ENCODE assay signal across 8 mouse cellular contexts in the genomic region with DNA sequence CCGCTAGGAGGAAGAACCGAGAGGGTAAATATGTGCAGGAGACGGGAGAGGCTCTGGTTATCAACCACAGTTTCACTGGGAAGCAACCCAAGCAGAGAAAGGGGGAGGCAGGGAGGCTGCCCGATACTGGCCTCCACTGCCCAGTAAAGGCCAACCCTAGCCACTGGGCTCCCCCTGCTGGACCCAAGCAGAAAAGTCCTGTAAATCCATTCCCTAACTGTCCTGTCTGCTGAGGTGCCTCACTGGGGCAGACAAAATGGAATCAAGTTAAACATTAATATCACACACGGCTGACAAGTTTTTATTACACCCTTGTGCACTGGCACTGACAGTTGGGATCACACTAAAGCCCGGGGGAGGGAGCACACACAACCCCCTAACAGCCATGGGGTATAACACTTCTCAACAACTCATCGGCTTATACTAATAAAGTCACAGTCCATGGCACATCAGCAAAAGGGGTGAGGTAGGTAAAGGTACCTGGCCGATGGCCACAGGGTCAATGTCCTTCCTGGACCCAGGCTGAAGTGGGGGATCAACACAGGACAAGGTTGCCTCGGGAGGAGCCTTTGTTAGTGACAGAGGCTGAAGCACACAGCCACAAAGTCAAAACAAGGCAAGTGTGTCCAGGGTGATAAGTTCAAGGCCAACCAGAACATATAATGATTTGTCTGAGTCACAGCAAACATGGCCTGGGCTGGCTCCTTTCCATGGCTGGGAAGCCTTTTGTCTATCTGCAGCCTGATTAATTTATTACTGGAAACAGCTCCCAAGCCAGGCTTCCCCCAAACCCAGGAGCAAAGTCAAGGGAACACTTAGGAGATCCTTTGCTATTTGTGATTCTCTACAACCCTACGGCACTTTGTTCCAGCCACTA. TPM values are rescaled to one million over a fixed set of nuclear protein-coding genes. Genes with fewer than 3 reads are reported as not detected.
DNase-seq lines count a peak whose midpoint lies in the region; ATAC-seq lines count a peak whose summit lies in the region.

No protein-coding gene starts in this region.

- H3K27ac ChIP-seq in forebrain, embryonic 14.5 days (ENCODE audit: low read depth, low read length) = no peak overlapping the region
- peak overlapping the region; percentile 60; the same call in 1 of the 2 replicates for H3K27ac ChIP-seq in lung, embryonic 16.5 days (ENCODE audit: low read length)

- intact Hi-C loops in left cerebral cortex, postnatal 10 days (cut with DNase I) = no loop called here

- no peak overlapping the region for H3K4me2 ChIP-seq in forebrain, embryonic 14.5 days (ENCODE audit: low read length)
- no peak overlapping the region for H3K4me2 ChIP-seq in lung, embryonic 16.5 days (ENCODE audit: low read depth, low read length)

- H3K4me3 ChIP-seq in forebrain, embryonic 14.5 days (ENCODE audit: low read depth, low read length) = no peak overlapping the region
- no peak overlapping the region for H3K4me3 ChIP-seq in lung, embryonic 16.5 days (ENCODE audit: low read length)

- no peaks in the 10 kb centered on the region for H3K9me3 ChIP-seq in forebrain, embryonic 14.5 days (replicated peaks; ENCODE audit: control insufficient read depth, low read length)
- H3K9me3 ChIP-seq in lung, embryonic 16.5 days (ENCODE audit: control insufficient read depth, low read length) = no peaks in the 10 kb centered on the region

- no peak overlapping the region for H3K9ac ChIP-seq in forebrain, embryonic 14.5 days (ENCODE audit: low read length)
- H3K9ac ChIP-seq in lung, embryonic 16.5 days (ENCODE audit: low read length) = no peak overlapping the region

- WGBS in forebrain, embryonic 14.5 days = 53% methylated on average over 10 of the region's 10 CpGs
- 42% methylated on average over 10 of the region's 10 CpGs for WGBS in lung, embryonic 16.5 days

- DNase-seq in left cerebral cortex, adult 18-20 months (ENCODE audit: low spot score in 2 of 2) = peak; percentile 24 to 27
- no peak for DNase-seq in left cerebral cortex, postnatal 10 days (ENCODE audit: extremely low spot score in 1 of 2, low spot score in 2 of 2)
- DNase-seq in adrenal gland, adult 2 months = peak; percentile 88
- peak; percentile 27 for DNase-seq in forebrain, embryonic 14.5 days (ENCODE audit: low spot score)
- peak; percentile 87 for DNase-seq in kidney, adult 18-20 months
- DNase-seq in splenic B cell, adult 2 months (ENCODE audit: low read depth, low spot score) = peak; percentile 56
- DNase-seq in MN1 (ENCODE audit: low spot score) = no peak

- H3K4me1 ChIP-seq in forebrain, embryonic 14.5 days (ENCODE audit: control insufficient read depth, insufficient read depth, low read length) = no peaks in the 10 kb centered on the region
- peaks cover 11% of the 10 kb centered on the region; the same call in 1 of the 2 replicates for H3K4me1 ChIP-seq in lung, embryonic 16.5 days (replicated peaks; ENCODE audit: control insufficient read depth, insufficient read depth, low read length)

- H3K27me3 ChIP-seq in forebrain, embryonic 14.5 days (replicated peaks; ENCODE audit: control insufficient read depth, insufficient read depth, low read length) = no peaks in the 10 kb centered on the region
- no peaks in the 10 kb centered on the region for H3K27me3 ChIP-seq in lung, embryonic 16.5 days (ENCODE audit: control insufficient read depth, insufficient read depth, low read depth, low read length)
- H3K27me3 ChIP-seq in splenic B cell, adult 2 months (ENCODE audit: control insufficient read depth, insufficient read depth, low read length, poor library complexity, severe bottlenecking) = no peaks in the 10 kb centered on the region; the same call in 1 of the 2 replicates

- no peaks in the 10 kb centered on the region for H3K36me3 ChIP-seq in forebrain, embryonic 14.5 days (ENCODE audit: control insufficient read depth, insufficient read depth, low read length)
- H3K36me3 ChIP-seq in lung, embryonic 16.5 days (ENCODE audit: control insufficient read depth, insufficient read depth, low read length) = no peaks in the 10 kb centered on the region
- no peaks in the 10 kb centered on the region for H3K36me3 ChIP-seq in splenic B cell, adult 2 months (ENCODE audit: control insufficient read depth, insufficient read depth, low read length, poor library complexity, severe bottlenecking)

- ATAC-seq in forebrain, embryonic 14.5 days = no peak
- ATAC-seq in lung, embryonic 16.5 days (ENCODE audit: low read depth) = peak; percentile 45

RNA-seq across cellular contexts. Expression of gene Pnpo, which starts 6.0 kb away (rescaled TPM):
- total RNA-seq in left cerebral cortex, adult 18-20 months (2021) = 10 to 100 TPM; 41.9 TPM
- total RNA-seq in left cerebral cortex, postnatal 10 days (2021) = 10 to 100 TPM; 30.9 to 32.6 TPM
- total RNA-seq in adrenal gland, adult 2 months (2021) = 10 to 100 TPM; 29.3 to 37.4 TPM
- 43.0 and 52.9 TPM in 2 replicates for polyA plus RNA-seq in adrenal gland, adult 2 months (2012; rRNA removed)
- polyA plus RNA-seq in forebrain, embryonic 14.5 days (2014; fragmentation: Nextera tagmentation; extraction: Ambion mirVana) = 19.0 and 21.9 TPM in 2 replicates
- polyA plus RNA-seq in lung, embryonic 16.5 days (2015; fragmentation: Nextera tagmentation; extraction: Ambion mirVana) = 28.1 and 35.4 TPM in 2 replicates

RNA-seq across cellular contexts. Expression of gene Prr15l, which starts 9.9 kb away (rescaled TPM):
- not detected for total RNA-seq in left cerebral cortex, adult 18-20 months (2021)
- total RNA-seq in left cerebral cortex, postnatal 10 days (2021) = not detected
- under 1 TPM; 0.52 to 0.66 TPM for total RNA-seq in adrenal gland, adult 2 months (2021)
- not detected in 2 replicates for polyA plus RNA-seq in adrenal gland, adult 2 months (2012; rRNA removed)
- polyA plus RNA-seq in forebrain, embryonic 14.5 days (2014; fragmentation: Nextera tagmentation; extraction: Ambion mirVana) = 0.09 TPM in 1 of 2 replicates, not detected in the other
- 50.5 and 60.2 TPM in 2 replicates for polyA plus RNA-seq in lung, embryonic 16.5 days (2015; fragmentation: Nextera tagmentation; extraction: Ambion mirVana)

RNA-seq across cellular contexts. Expression of gene Cdk5rap3, which starts 21.5 kb away (rescaled TPM):
- 10 to 100 TPM; 27.5 to 31.8 TPM for total RNA-seq in left cerebral cortex, adult 18-20 months (2021)
- 10 to 100 TPM; 50.5 to 52.5 TPM for total RNA-seq in left cerebral cortex, postnatal 10 days (2021)
- 10 to 100 TPM; 39.8 to 52.9 TPM for total RNA-seq in adrenal gland, adult 2 months (2021)
- polyA plus RNA-seq in adrenal gland, adult 2 months (2012; rRNA removed) = 32.8 and 35.4 TPM in 2 replicates
- polyA plus RNA-seq in forebrain, embryonic 14.5 days (2014; fragmentation: Nextera tagmentation; extraction: Ambion mirVana) = 91.2 and 98.4 TPM in 2 replicates
- polyA plus RNA-seq in lung, embryonic 16.5 days (2015; fragmentation: Nextera tagmentation; extraction: Ambion mirVana) = 67.5 and 70.6 TPM in 2 replicates

RNA-seq across cellular contexts. Expression of gene Sp2, which starts 45.0 kb away (rescaled TPM):
- total RNA-seq in left cerebral cortex, adult 18-20 months (2021) = 10 to 100 TPM; 11.4 to 11.9 TPM
- 10 to 100 TPM in 1 of 2 experiments, 1 to 10 TPM in 1; 9.9 to 10.7 TPM for total RNA-seq in left cerebral cortex, postnatal 10 days (2021)
- total RNA-seq in adrenal gland, adult 2 months (2021) = 10 to 100 TPM; 15.4 to 18.6 TPM
- 15.2 and 19.3 TPM in 2 replicates for polyA plus RNA-seq in adrenal gland, adult 2 months (2012; rRNA removed)
- polyA plus RNA-seq in forebrain, embryonic 14.5 days (2014; fragmentation: Nextera tagmentation; extraction: Ambion mirVana) = 14.3 and 14.6 TPM in 2 replicates
- polyA plus RNA-seq in lung, embryonic 16.5 days (2015; fragmentation: Nextera tagmentation; extraction: Ambion mirVana) = 18.5 and 22.2 TPM in 2 replicates

Comparison
In these comparisons a context has a peak if more than half of its experiments do, and no peak if none do; other contexts are left out.
1. DNase-seq: peak in left cerebral cortex, adult 18-20 months (2 of 2), adrenal gland, adult 2 months (single experiment), forebrain, embryonic 14.5 days (single experiment), kidney, adult 18-20 months (single experiment) and splenic B cell, adult 2 months (single experiment); none in left cerebral cortex, postnatal 10 days (0 of 2) and MN1 (single experiment).